Mouse (Mus musculus): ENCODE results near the gene BC048679. TPM values are rescaled to one million over a fixed set of nuclear protein-coding genes. Genes with fewer than 3 reads are reported as not detected.

BC048679 gene
- polyA plus RNA-seq, 2 experiments: not detected

- Histone ChIP-seq H3K9ac (replicated peaks) (no peak overlapping the region), H3K4me2 (ENCODE audit: low read depth) (no peak overlapping the region), H3K4me1 (replicated peaks; ENCODE audit: control insufficient read depth in 2 of 2, insufficient read depth in 2 of 2, low read length in 1 of 2) (no peaks in the 10 kb centered on the region; a peak in 1 of 4 replicates), H3K27ac (no peak overlapping the region), H3K27me3 (ENCODE audit: control insufficient read depth, insufficient read depth, low read length) (peaks cover 20% of the 10 kb centered on the region), H3K4me3 (ENCODE audit: insufficient read depth in 1 of 2, low read depth in 2 of 2, low read length in 2 of 2) (no peak overlapping the region), H3K9me3 (ENCODE audit: control insufficient read depth, low read length) (no peaks in the 10 kb centered on the region), H3K36me3 (replicated peaks; ENCODE audit: control insufficient read depth, insufficient read depth, low read depth) (no peaks in the 10 kb centered on the region)
- no peak for DNase-seq (ENCODE audit: low read depth in 3 of 3, low spot score in 3 of 3)
- WGBS (ENCODE audit: insufficient replicate concordance): 40% methylated on average over 6 of the region's 6 CpGs
- ATAC-seq (ENCODE audit: insufficient read depth): no peak
- no peak for TF ChIP-seq CTCF (IDR thresholded peaks at IDR 0.05; ENCODE audit: low read depth)
- no peak for TF ChIP-seq EP300 (IDR thresholded peaks at IDR 0.05; ENCODE audit: low read depth)
Observed at GRCm38 (mm10) chr7:81497171-81497570, 910 bp downstream of the BC048679 start.

GRCm38 (mm10) chr7:81493331-81494021 lies 4.6 kb downstream of the BC048679 start, which contains the start of gene Ap3b2:
Ap3b2 (minus strand) TSS chr7:81493925.
- no peak within 1 kb of the TSS for H3K9ac ChIP-seq (replicated peaks)
- H3K27ac ChIP-seq: no peak within 1 kb of the TSS
- 1% methylated on average over 56 of the region's 57 CpGs for WGBS (ENCODE audit: insufficient replicate concordance)
- H3K4me3 ChIP-seq (ENCODE audit: insufficient read depth in 1 of 2, low read depth in 2 of 2, low read length in 2 of 2): peak within 1 kb of the TSS; percentile 17 to 36; a peak in 3 of 4 replicates
- H3K4me2 ChIP-seq (ENCODE audit: low read depth): peak within 1 kb of the TSS; percentile 21
- no peak for ATAC-seq (ENCODE audit: insufficient read depth)
- peak in 1 of 3 experiments; percentile 4 for DNase-seq (ENCODE audit: low read depth in 3 of 3, low spot score in 3 of 3)
- TF ChIP-seq EP300 (IDR thresholded peaks at IDR 0.05; ENCODE audit: low read depth): no peak
- TF ChIP-seq CTCF (IDR thresholded peaks at IDR 0.05; ENCODE audit: low read depth): no peak
- no peaks in the 10 kb centered on the region for H3K36me3 ChIP-seq (replicated peaks; ENCODE audit: control insufficient read depth, insufficient read depth, low read depth)
- no peaks in the 10 kb centered on the region for H3K4me1 ChIP-seq (replicated peaks; ENCODE audit: control insufficient read depth in 2 of 2, insufficient read depth in 2 of 2, low read length in 1 of 2)
- H3K27me3 ChIP-seq (ENCODE audit: control insufficient read depth, insufficient read depth, low read length): peaks cover 20% of the 10 kb centered on the region
- no peaks in the 10 kb centered on the region for H3K9me3 ChIP-seq (ENCODE audit: control insufficient read depth, low read length)

GRCm38 (mm10) chr7:81492628-81493027 lies 5.5 kb downstream of the BC048679 start:
- Histone ChIP-seq H3K4me2 (ENCODE audit: low read depth) (no peak overlapping the region), H3K36me3 (replicated peaks; ENCODE audit: control insufficient read depth, insufficient read depth, low read depth) (no peaks in the 10 kb centered on the region), H3K27ac (no peak overlapping the region), H3K4me1 (replicated peaks; ENCODE audit: control insufficient read depth in 2 of 2, insufficient read depth in 2 of 2, low read length in 1 of 2) (no peaks in the 10 kb centered on the region), H3K9ac (replicated peaks) (no peak overlapping the region), H3K9me3 (ENCODE audit: control insufficient read depth, low read length) (no peaks in the 10 kb centered on the region), H3K4me3 (ENCODE audit: insufficient read depth in 1 of 2, low read depth in 2 of 2, low read length in 2 of 2) (no peak overlapping the region), H3K27me3 (ENCODE audit: control insufficient read depth, insufficient read depth, low read length) (peaks cover 20% of the 10 kb centered on the region)
- 49% methylated on average over 9 of the region's 9 CpGs for WGBS (ENCODE audit: insufficient replicate concordance)
- ATAC-seq (ENCODE audit: insufficient read depth) (no peak), DNase-seq (ENCODE audit: low read depth in 3 of 3, low spot score in 3 of 3) (no peak)
- TF ChIP-seq CTCF (IDR thresholded peaks at IDR 0.05; ENCODE audit: low read depth) (no peak), EP300 (IDR thresholded peaks at IDR 0.05; ENCODE audit: low read depth) (no peak)

- no peak for TF ChIP-seq CTCF (IDR thresholded peaks at IDR 0.05; ENCODE audit: low read depth)
- TF ChIP-seq EP300 (IDR thresholded peaks at IDR 0.05; ENCODE audit: low read depth): no peak
Observed at GRCm38 (mm10) chr7:81489649-81490048, 8.4 kb downstream of the BC048679 start.

GRCm38 (mm10) chr7:81480800-81481199 lies 17.3 kb downstream of the BC048679 start:
- no peaks in the 10 kb centered on the region for H3K9me3 ChIP-seq (ENCODE audit: control insufficient read depth, low read length)
- 11% methylated on average over 8 of the region's 8 CpGs for WGBS (ENCODE audit: insufficient replicate concordance)

More at GRCm38 (mm10) chr7:81489649-81490048, 8.4 kb downstream of the BC048679 start:
- Histone ChIP-seq H3K4me1 (replicated peaks; ENCODE audit: control insufficient read depth in 2 of 2, insufficient read depth in 2 of 2, low read length in 1 of 2) (no peaks in the 10 kb centered on the region), H3K4me3 (ENCODE audit: insufficient read depth in 1 of 2, low read depth in 2 of 2, low read length in 2 of 2) (no peak overlapping the region), H3K27ac (no peak overlapping the region), H3K27me3 (ENCODE audit: control insufficient read depth, insufficient read depth, low read length) (peaks cover 20% of the 10 kb centered on the region), H3K4me2 (ENCODE audit: low read depth) (no peak overlapping the region), H3K9ac (replicated peaks) (no peak overlapping the region), H3K9me3 (ENCODE audit: control insufficient read depth, low read length) (no peaks in the 10 kb centered on the region), H3K36me3 (replicated peaks; ENCODE audit: control insufficient read depth, insufficient read depth, low read depth) (no peaks in the 10 kb centered on the region)
- ATAC-seq (ENCODE audit: insufficient read depth) (no peak), DNase-seq (ENCODE audit: low read depth in 3 of 3, low spot score in 3 of 3) (no peak)
- WGBS (ENCODE audit: insufficient replicate concordance): 12% methylated on average over 9 of the region's 9 CpGs

More at GRCm38 (mm10) chr7:81480800-81481199, 17.3 kb downstream of the BC048679 start:
- no peaks in the 10 kb centered on the region; the same call in 1 of the 2 replicates for H3K27me3 ChIP-seq (ENCODE audit: control insufficient read depth, insufficient read depth, low read length)
- H3K27ac ChIP-seq: no peak overlapping the region
- no peaks in the 10 kb centered on the region for H3K4me1 ChIP-seq (replicated peaks; ENCODE audit: control insufficient read depth in 2 of 2, insufficient read depth in 2 of 2, low read length in 1 of 2)
- TF ChIP-seq CTCF (IDR thresholded peaks at IDR 0.05; ENCODE audit: low read depth) (no peak), EP300 (IDR thresholded peaks at IDR 0.05; ENCODE audit: low read depth) (no peak)
- H3K4me3 ChIP-seq (ENCODE audit: insufficient read depth in 1 of 2, low read depth in 2 of 2, low read length in 2 of 2): no peak overlapping the region
- no peaks in the 10 kb centered on the region for H3K36me3 ChIP-seq (replicated peaks; ENCODE audit: control insufficient read depth, insufficient read depth, low read depth)
- DNase-seq (ENCODE audit: low read depth in 3 of 3, low spot score in 3 of 3) (no peak), ATAC-seq (ENCODE audit: insufficient read depth) (no peak)
- H3K4me2 ChIP-seq (ENCODE audit: low read depth): no peak overlapping the region
- no peak overlapping the region for H3K9ac ChIP-seq (replicated peaks)

All from liver, embryonic 14.5 days (tissue).